Mouse (Mus musculus): Measurements from ENCODE around the gene Wscd2.

Wscd2 gene

GRCm38 (mm10) chr5:113485584-113486162 lies 4.5 kb upstream of the Wscd2 start:
- DNase-seq (ENCODE audit: low read depth): no peak

DNA sequence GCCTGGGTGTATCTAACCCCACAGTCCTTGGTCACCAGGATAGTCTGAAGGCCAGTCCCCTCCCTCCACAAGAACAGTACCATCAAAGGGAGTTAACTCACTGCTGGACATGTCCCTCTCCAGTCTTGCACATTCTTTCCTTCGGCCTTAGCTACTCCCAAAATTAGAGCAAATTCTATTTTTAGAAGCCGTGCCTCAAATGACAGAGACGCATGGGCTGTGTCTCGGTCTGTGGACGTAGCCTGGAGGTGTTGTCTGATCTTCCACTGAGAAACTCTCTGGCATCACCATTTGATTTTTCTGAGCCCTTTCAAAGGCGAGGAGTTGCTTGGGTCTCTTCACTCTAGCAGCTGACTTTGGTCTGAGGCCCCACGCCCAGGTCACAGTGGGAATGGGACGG lies 2.3 kb upstream of the Wscd2 start:
- no peak for DNase-seq (ENCODE audit: low read depth)

- DNase-seq (ENCODE audit: low read depth): no peak
These were observed 516 bp upstream of the Wscd2 start for GRCm38 (mm10) chr5:113489617-113490016.

- DNase-seq (ENCODE audit: low read depth): no peak
These were observed 531 bp downstream of the Wscd2 start for GRCm38 (mm10) chr5:113490467-113491260.

DNA sequence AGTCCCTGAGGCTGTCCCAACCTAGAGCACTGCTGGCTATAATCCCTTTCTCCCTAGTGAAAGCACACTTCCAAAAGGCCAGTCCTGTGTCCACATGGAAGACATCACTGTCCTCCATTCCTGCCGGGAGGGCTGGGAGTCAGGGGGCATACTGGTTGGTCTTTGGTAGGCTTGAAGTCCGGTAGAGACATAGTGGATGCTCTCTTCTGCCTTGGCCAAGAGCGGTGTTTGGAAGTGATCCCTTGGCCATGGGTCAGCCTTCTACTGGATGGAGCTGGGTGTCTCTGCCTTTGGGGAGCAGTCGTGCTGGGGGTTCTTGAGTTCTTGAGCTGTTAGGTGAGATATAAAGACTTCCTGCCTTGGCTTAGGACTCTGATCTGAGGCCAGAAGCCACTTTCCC lies 1.4 kb downstream of the Wscd2 start:
- no peak for DNase-seq (ENCODE audit: low read depth)

DNA sequence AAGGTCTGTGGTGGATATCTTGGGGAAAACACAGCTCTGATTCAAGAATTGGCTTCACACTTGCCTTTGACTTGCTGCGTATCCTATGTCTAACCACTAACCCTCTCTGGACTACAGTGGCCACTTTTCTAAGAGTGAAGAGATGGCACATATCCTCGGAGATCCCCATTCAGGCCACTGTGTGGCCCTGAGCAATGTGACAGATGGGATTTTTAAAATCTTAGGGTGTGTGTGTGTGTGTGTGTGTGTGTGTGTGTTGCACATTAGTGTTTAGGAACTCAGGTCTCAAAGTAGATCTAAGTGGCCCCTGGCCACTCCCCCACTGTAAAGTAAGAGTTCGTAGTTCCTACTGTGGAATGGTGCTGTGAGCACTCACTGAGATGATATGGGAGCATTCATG lies 1.9 kb downstream of the Wscd2 start:
- no peak for DNase-seq (ENCODE audit: low read depth)

DNA sequence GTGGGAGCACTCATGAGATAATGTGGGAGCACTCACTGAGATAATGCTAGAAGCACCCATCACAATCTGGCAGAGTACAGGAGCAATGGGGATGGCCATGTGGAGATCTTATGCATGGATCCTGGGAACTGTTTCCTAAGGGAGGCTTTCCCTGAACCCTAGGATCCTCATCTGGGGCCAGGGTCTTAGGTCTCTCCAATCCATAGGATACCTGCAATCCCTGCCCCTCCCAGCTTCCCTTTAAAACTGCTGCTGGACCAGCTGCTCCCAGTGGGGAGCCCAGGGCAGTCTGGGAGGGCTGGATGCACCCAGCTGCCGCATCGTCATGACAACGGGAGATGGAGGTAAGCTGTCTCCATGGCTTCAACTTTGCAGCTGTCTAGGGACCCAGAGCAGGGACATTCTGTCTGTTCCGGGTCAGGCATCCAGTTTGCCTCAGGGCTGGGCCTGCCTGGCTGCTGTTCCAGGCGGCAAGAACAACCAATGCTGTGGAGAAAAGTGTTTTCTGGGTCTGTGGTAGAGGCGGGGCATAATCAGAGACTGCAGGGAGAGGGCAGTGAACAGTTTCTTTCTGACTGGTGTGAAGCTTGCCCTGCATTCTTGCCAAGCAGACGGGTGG lies 2.4 kb downstream of the Wscd2 start:
- no peak for DNase-seq (ENCODE audit: low read depth)

GRCm38 (mm10) chr5:113493997-113494396 lies 3.9 kb downstream of the Wscd2 start:
- DNase-seq (ENCODE audit: low read depth): no peak

DNA sequence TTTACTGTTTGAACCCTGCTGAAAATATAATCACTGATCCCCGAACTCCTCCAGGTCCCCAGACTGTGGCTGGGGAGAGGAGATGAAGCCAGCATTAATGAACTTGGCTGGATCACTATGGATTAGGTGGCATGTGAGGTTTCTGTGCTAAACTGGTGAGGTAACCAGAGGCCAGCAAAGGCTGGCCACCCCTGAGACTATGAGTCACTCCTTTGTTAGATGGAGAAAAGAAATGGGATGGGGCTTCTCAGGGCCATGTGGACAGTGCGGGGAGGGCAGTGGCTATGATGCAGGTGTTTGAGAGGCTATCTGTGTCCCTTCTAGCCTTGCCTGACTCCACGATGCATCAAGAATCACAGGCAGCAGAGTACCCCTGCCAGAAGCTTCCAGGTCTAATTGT lies 6.8 kb downstream of the Wscd2 start:
- DNase-seq (ENCODE audit: low read depth): no peak

DNA sequence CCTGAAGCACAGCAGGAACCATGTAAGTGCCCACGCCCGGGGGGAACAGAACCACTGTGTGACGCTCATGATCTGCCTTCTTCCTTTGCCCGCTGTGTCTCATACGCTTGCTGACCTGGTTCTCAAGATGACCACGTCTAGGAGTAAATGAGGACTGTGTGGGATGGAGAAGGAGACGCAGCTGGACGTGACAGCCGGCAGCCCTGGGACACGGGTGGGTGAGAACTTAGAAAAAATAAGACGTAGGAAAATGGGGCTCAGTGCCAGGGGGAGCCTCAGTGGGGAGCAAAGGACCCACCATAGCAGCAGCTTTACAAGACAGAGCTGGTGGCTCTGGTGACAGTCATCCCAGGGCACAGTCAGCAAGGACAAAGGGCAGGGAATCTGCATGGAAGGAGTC lies 9.3 kb downstream of the Wscd2 start:
- no peak for DNase-seq (ENCODE audit: low read depth)

GRCm38 (mm10) chr5:113503276-113503675 lies 13.1 kb downstream of the Wscd2 start:
- no peak for DNase-seq (ENCODE audit: low read depth)

DNA sequence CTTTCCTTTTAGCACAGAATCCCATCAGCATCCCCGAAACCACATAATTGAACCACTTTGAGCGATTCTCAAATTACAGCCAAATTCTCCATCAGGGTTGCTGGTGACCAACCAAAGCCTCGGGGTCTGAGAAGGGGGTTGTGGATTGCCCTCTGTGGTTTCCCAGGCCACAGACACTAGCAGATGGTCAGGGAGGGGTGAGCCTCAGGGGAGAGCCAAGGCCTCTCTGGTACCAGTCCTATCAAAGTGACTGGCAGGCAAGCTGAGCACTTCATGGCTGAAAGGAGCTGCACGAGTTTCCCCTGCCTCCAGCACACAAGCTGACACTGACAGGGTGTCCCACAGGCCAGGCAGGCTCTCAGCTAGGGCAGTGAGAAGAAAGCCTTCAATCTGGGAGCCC lies 14.5 kb downstream of the Wscd2 start:
- DNase-seq (ENCODE audit: low read depth): no peak

DNA sequence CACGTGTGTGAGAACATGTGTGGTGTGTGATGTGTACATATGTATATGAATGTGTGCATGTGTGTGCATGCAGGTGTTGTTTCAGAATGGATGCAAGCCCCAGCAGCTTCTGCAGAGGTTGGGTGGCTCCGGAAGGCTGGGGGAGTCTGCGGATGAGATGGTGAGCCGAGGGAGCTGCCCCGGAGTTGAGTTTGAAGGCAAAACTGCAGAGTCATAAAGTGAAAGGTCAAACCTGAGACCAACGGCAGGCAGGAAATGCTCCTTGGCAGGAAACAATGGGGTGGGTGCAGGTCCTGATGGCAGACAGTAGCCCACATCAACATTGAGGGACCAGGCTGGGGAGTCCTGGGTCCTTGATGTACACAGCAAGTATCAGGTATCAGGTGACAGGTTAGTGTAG lies 15.9 kb downstream of the Wscd2 start:
- no peak for DNase-seq (ENCODE audit: low read depth)

- DNase-seq (ENCODE audit: low read depth): no peak
These were observed 16.6 kb downstream of the Wscd2 start for GRCm38 (mm10) chr5:113506779-113507178.

DNA sequence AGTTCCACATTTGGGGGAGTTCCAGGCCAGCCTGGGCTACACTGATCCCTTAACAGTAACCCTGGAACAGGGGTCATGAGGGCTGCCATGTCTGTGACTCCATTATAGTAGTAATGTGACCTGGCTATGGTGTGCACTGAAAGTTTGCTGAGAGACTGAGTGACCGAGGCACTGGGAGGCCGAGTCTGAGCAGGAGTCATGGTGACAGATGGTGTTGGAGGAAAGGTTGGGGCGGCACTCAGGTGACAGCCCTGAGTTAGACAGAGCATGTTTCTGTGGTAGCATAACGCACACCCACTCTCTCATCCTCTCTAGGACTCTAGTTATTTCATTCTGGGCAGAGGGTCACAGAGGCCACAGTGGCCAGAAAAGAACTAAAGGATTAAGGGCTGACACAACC lies 19.0 kb downstream of the Wscd2 start:
- no peak for DNase-seq (ENCODE audit: low read depth)

- DNase-seq (ENCODE audit: low read depth): no peak
These were observed 23.5 kb downstream of the Wscd2 start for GRCm38 (mm10) chr5:113513640-113514039.

GRCm38 (mm10) chr5:113514062-113514461 lies 23.9 kb downstream of the Wscd2 start:
- no peak for DNase-seq (ENCODE audit: low read depth)

GRCm38 (mm10) chr5:113516119-113516872 lies 26.2 kb downstream of the Wscd2 start:
- DNase-seq (ENCODE audit: low read depth): no peak

- no peak for DNase-seq (ENCODE audit: low read depth)
These were observed 26.8 kb downstream of the Wscd2 start for GRCm38 (mm10) chr5:113516873-113517336.

GRCm38 (mm10) chr5:113517387-113517786 lies 27.3 kb downstream of the Wscd2 start:
- DNase-seq (ENCODE audit: low read depth): no peak

GRCm38 (mm10) chr5:113521037-113521436 lies 30.9 kb downstream of the Wscd2 start:
- no peak for DNase-seq (ENCODE audit: low read depth)

- no peak for DNase-seq (ENCODE audit: low read depth)
These were observed 48.7 kb downstream of the Wscd2 start for GRCm38 (mm10) chr5:113538826-113539225.

DNA sequence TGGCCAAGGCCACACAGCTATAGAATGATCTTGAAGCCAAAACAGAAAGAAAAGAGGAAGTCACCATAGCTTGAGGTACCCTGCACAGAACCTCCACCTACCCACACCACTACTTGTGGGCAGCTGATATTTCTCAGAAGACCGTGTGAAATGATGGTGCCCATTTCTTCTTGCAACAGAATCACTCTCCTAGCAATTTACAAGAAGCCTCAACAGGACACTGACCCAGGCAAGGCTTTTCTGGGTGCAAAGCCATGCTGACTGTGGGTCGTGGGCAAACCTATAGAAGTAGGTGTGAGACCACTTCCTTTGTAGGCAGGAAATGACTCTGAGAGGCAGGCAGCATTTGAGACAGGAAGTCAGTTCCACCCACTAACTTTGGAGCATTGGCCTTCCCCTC lies 49.3 kb downstream of the Wscd2 start:
- DNase-seq (ENCODE audit: low read depth): no peak
